Mouse (Mus musculus): Measurements from ENCODE around the gene Sfswap.
"Not testable (repeated sequence)": the region's sequence is repeated elsewhere in the genome, so short reads cannot be mapped to it uniquely, and the experiment has no call there.

Sfswap gene

GRCm38 (mm10) chr5:129500722-129501634, at the start of gene Sfswap:
Gene Sfswap (plus strand): TSS chr5:129501221.
- peak; percentile 87 to 89 for DNase-seq

- DNase-seq, result no peak
Observed at GRCm38 (mm10) chr5:129452561-129452960, 48.5 kb upstream of the Sfswap start.

- DNase-seq, result peak; percentile 2 to 4
Observed at GRCm38 (mm10) chr5:129454802-129455528, 46.1 kb upstream of the Sfswap start.

GRCm38 (mm10) chr5:129455529-129455896, 45.5 kb upstream of the Sfswap start:
- no peak for DNase-seq

- DNase-seq, result no peak
Observed at GRCm38 (mm10) chr5:129456579-129457140, 44.4 kb upstream of the Sfswap start.

- no peak for DNase-seq
Observed at GRCm38 (mm10) chr5:129458109-129458508, 42.9 kb upstream of the Sfswap start.

GRCm38 (mm10) chr5:129458541-129458940, 42.5 kb upstream of the Sfswap start:
- no peak for DNase-seq

GRCm38 (mm10) chr5:129460798-129461476, 40.1 kb upstream of the Sfswap start:
- DNase-seq, result no peak

- DNase-seq, result not testable (repeated sequence)
Observed at GRCm38 (mm10) chr5:129463648-129464047, 37.4 kb upstream of the Sfswap start.

GRCm38 (mm10) chr5:129465788-129466187, 35.2 kb upstream of the Sfswap start:
- DNase-seq, result no peak

- DNase-seq, result no peak
Observed at GRCm38 (mm10) chr5:129475532-129476045, 25.4 kb upstream of the Sfswap start.

- no peak for DNase-seq
Observed at GRCm38 (mm10) chr5:129489879-129490278, 11.1 kb upstream of the Sfswap start.

GRCm38 (mm10) chr5:129501671-129502070, 650 bp downstream of the Sfswap start:
- peak; percentile 22 to 34 for DNase-seq

GRCm38 (mm10) chr5:129506886-129507285, 5.9 kb downstream of the Sfswap start:
- DNase-seq, result no peak

- DNase-seq, result no peak
Observed at GRCm38 (mm10) chr5:129518180-129518579, 17.2 kb downstream of the Sfswap start.

GRCm38 (mm10) chr5:129518786-129519185, 17.8 kb downstream of the Sfswap start:
- no peak for DNase-seq

GRCm38 (mm10) chr5:129519591-129519990, 18.6 kb downstream of the Sfswap start:
- no peak for DNase-seq

GRCm38 (mm10) chr5:129521501-129521900, 20.5 kb downstream of the Sfswap start:
- DNase-seq, result no peak

GRCm38 (mm10) chr5:129521913-129522312, 20.9 kb downstream of the Sfswap start:
- no peak for DNase-seq

- DNase-seq, result no peak
Observed at GRCm38 (mm10) chr5:129523166-129523565, 22.1 kb downstream of the Sfswap start.

- no peak for DNase-seq
Observed at GRCm38 (mm10) chr5:129524751-129525150, 23.7 kb downstream of the Sfswap start.

- DNase-seq, result no peak
Observed at GRCm38 (mm10) chr5:129527162-129527561, 26.1 kb downstream of the Sfswap start.

GRCm38 (mm10) chr5:129529571-129529970, 28.6 kb downstream of the Sfswap start:
- DNase-seq, result no peak

Measured in B cell, adult 2 months (primary cell).